Mouse (Mus musculus) bone marrow macrophage, adult 2 months (primary cell): ENCODE measurements around the gene Bahd1. TPM values are rescaled to one million over a fixed set of nuclear protein-coding genes. Genes with fewer than 3 reads are reported as not detected.

Source experiments
- H3K27ac ChIP-seq: 2 replicates; pipeline ENCODE4 v1.5.1; 2012; ENCODE audit warnings: low read depth, low read length; ENCODE audit not compliant: insufficient read depth
- H3K4me1 ChIP-seq: 2 replicates; pipeline ENCODE4 v1.6.1; 2012; ENCODE audit warnings: low read length; ENCODE audit not compliant: control insufficient read depth, insufficient read depth
- H3K4me3 ChIP-seq: 2 replicates; pipeline ENCODE4 v1.5.1; 2012; ENCODE audit warnings: mild to moderate bottlenecking, low read length, moderate library complexity; ENCODE audit not compliant: insufficient read depth
- CTCF ChIP-seq: IDR thresholded peaks from 2 replicates; pipeline ENCODE4 v1.5.1; 2012; ENCODE audit warnings: low read depth, mild to moderate bottlenecking, low read length, moderate library complexity
- POLR2A ChIP-seq: IDR thresholded peaks from 2 replicates; pipeline ENCODE4 v1.6.1; 2012; ENCODE audit warnings: mild to moderate bottlenecking, low read depth, low read length, borderline replicate concordance
- polyA plus RNA-seq: library from polyadenylated mRNA; stranded (reverse); fragments of >200 nt; gene quantifications from 2 replicates; pipeline ENCODE4 v1.2.4, GENCODE M21; 2012; ENCODE audit not compliant: missing spikeins, insufficient read depth, insufficient read length

The Bahd1 gene
- polyA plus RNA-seq, 1 experiment: 28.2 TPM

DNA sequence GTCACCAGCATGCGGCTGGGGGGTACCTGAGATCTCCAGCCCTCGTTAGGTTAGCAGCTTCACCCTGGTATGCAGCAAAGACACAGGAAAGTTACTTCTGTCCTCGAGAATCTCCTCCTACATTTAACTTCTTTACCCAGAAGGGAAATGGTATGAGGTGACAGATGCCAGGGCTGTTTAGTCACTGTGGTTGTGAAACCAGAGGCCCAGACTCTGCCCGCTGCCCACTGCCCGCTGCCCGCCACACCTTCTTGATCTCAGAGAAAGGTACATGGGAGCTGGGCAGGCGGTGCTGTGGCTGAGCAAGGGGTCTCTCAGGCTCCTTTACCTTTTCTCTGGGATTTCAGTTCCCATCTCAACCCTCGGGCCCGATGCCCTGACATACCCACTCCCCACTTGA, 23.7 kb upstream of the Bahd1 start:
- H3K4me1 ChIP-seq: no peaks in the 10 kb centered on the region
- TF ChIP-seq CTCF (no peak), POLR2A (no peak)
- H3K27ac ChIP-seq: no peak overlapping the region
- no peak overlapping the region for H3K4me3 ChIP-seq

DNA sequence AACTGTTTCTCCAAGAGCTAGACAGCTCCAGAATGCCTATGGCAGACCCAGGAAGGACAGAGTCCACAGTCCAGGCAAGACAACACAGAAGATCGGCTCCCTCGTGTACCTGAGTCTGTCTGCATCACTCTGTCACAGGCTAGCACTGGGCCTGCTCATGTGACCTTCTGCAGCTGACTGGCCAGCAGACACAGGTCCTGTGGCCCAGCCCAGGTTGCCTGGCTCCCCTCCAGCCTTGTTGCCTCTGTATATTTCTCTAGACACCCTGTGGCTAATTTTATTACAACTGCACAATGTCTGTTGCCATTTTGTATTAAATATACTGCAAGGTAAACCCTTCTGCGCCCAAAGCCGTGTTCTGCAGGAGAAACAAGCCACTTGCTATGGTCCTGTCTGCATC, 19.2 kb upstream of the Bahd1 start:
- no peak overlapping the region for H3K27ac ChIP-seq
- no peak for TF ChIP-seq CTCF
- no peak for TF ChIP-seq POLR2A
- H3K4me3 ChIP-seq: no peak overlapping the region

DNA sequence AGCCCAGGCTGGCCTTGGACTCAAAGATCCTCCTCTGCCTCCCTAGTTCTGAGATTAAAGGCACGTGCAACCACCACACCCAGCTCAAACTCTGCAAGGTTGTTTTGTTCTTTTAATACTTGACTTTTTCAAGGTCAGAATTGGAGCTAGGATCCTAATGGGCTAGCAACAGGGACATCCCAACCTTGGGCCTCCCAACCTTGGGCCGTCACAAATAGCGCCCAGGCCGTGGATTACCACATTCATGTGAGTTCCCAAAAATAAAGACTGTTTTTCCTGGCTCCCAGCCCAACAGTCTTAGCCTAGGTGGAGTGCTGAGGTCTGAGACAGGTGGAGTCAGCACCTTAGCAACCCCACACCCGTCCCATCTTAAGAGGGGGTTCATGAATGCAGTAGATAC, 18.2 kb upstream of the Bahd1 start:
- Histone ChIP-seq H3K27ac (no peak overlapping the region), H3K4me1 (no peaks in the 10 kb centered on the region), H3K4me3 (no peak overlapping the region)
- TF ChIP-seq CTCF (no peak), POLR2A (no peak)

More for the DNA sequence above, 19.2 kb upstream of the Bahd1 start:
- H3K4me1 ChIP-seq: no peaks in the 10 kb centered on the region

DNA sequence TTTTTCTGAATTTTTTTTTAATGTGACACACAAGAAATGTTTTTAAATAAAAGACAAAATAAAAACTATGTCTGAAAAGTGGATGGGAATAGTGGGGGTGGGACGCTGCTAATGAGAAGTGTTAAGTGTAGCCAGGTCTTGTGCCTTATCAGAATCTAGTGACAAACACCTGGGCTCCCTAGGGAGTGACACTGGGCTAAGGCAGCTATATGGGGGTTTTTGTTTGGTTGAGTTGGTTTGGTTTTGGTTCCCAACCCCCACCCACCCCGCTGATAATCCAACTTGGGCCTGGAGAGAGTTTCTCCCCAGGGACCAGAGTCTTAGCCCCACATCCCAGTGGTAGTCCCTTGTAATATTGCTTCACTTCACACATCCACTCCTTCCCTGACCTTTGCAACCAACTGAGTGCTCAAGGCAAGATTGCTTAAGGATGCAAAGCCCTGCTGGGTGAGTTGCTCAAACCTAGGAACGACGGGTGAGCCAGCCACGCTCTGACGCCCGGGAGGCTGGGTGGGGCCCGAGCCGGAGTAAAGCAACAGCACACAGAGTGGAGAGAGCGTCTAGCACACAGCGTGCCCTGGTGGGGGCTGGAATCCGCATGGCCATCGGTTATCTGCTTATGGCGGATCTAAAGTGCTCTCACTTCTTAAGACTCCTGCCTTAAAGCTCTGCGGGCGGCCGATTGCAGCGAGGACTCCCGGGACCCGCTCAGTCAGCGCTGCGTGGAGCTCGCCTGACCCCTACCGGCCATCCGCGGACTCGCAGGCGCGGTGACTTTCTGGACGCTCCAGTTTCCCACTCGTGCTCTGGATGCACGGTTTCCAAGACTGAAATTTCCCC, 17.1 kb upstream of the Bahd1 start:
- Histone ChIP-seq H3K27ac (no peak overlapping the region), H3K4me1 (no peaks in the 10 kb centered on the region), H3K4me3 (peak overlapping the region; percentile 48)
- TF ChIP-seq CTCF (peak; percentile 86), POLR2A (no peak)

- no peak for TF ChIP-seq POLR2A
- no peak for TF ChIP-seq CTCF
- Histone ChIP-seq H3K27ac (no peak overlapping the region), H3K4me3 (no peak overlapping the region), H3K4me1 (peaks cover 4% of the 10 kb centered on the region; the same call in 1 of the 2 replicates)
Observed at GRCm38 (mm10) chr2:118887440-118887839, 12.7 kb upstream of the Bahd1 start.

- Histone ChIP-seq H3K4me3 (no peak overlapping the region), H3K4me1 (peaks cover 6% of the 10 kb centered on the region; the same call in 1 of the 2 replicates), H3K27ac (no peak overlapping the region)
- TF ChIP-seq POLR2A: no peak
- TF ChIP-seq CTCF: no peak
Observed at GRCm38 (mm10) chr2:118887845-118888548, 12.2 kb upstream of the Bahd1 start.

- Histone ChIP-seq H3K27ac (no peak overlapping the region), H3K4me1 (peaks cover 10% of the 10 kb centered on the region; the same call in 1 of the 2 replicates), H3K4me3 (no peak overlapping the region)
- TF ChIP-seq CTCF (no peak), POLR2A (no peak)
Observed at GRCm38 (mm10) chr2:118891173-118891572, 9.0 kb upstream of the Bahd1 start.

DNA sequence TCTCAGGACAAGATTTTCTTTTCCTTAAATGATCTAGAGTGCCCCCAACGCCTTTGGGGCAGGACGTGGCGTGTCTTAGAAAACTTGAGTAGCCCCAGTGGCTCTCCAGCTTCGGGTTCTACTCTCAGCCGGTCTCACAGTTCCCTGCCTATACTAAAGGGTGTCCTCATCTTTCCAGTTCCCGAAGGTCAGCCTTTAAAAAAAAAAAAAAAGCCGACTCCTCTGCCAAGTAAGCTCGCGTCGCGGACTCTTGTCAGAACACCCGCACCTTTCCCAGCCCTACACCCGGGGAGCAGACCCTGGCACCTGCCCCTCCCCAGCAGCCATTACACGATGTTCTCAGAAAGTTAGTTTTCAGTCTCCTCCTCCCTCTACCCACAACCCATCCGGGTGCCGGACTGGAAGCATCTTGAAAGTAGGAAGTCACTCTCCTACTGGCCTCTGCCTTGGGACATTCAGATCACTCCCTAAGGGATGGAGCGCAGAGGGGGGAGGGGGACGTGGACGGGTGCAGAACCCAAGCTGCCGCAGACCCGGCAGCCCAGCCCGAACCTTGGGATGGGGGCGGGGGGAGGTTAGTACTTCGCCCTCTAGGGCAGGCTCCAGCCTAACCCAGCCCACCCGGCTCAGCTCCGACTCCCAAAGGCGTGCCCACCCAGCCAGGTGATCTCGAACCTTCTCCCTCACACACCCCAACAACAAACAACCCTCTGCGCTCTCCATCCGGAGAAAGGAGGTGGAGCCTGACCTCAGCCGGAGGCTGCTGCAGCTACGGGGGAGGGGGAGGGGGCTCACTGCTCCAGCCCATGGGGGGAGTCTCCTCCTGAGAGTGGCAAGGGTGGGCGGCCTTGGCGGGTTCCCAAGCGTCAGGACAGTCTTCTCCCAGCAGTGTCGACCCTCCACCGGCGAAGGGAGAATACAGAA, 3.9 kb upstream of the Bahd1 start:
- no peak for TF ChIP-seq POLR2A
- no peak for TF ChIP-seq CTCF
- Histone ChIP-seq H3K4me3 (peak overlapping the region; percentile 59), H3K4me1 (peaks cover 16% of the 10 kb centered on the region), H3K27ac (no peak overlapping the region)

DNA sequence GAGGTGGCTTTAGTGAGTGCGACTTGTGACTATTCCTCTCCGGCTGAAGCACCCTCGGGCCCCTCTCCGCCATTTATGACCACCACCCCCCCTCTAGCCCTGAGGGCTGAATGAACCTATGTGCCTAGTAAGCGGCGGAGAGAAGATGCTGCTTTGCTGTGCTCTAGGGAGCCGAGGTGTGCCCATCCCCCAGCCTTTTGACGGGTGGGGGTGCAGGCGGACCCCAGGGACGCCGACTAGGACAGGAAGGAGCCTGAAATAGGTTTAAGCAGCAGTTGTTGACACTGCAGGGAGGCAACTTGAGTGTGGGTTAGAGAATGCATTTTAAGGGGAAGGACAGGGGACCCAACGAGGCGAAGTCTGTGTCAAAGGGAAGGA, 3.3 kb upstream of the Bahd1 start:
- Histone ChIP-seq H3K27ac (no peak overlapping the region), H3K4me3 (peak overlapping the region; percentile 59), H3K4me1 (peaks cover 16% of the 10 kb centered on the region)
- no peak for TF ChIP-seq CTCF
- no peak for TF ChIP-seq POLR2A

GRCm38 (mm10) chr2:118897392-118897791, 2.8 kb upstream of the Bahd1 start:
- no peak for TF ChIP-seq POLR2A
- no peak for TF ChIP-seq CTCF
- Histone ChIP-seq H3K27ac (no peak overlapping the region), H3K4me1 (peaks cover 13% of the 10 kb centered on the region), H3K4me3 (peak overlapping the region; percentile 59; the same call in 1 of the 2 replicates)
